Mouse (Mus musculus) stomach, embryonic 16.5 days (tissue): ENCODE results near the gene Cep41. TPM values are rescaled to one million over a fixed set of nuclear protein-coding genes. Genes with fewer than 3 reads are reported as not detected.

Source experiments
- ATAC-seq: fragments of 200-750 bp; cut with Nextera tagmentation; 2 replicates; pipeline ENCODE4 v1.8.0; 2017; ENCODE audit warnings: moderate number of reproducible peaks, moderate TSS enrichment; ENCODE audit not compliant: insufficient read depth, low FRiP score
- H3K27ac ChIP-seq: fragments of 300-500 bp; sonication (generic); 2 replicates; pipeline ENCODE4 v1.5.1; 2014; ENCODE audit warnings: low read length
- H3K27me3 ChIP-seq: fragments of 300-500 bp; sonication (generic); 2 replicates; pipeline ENCODE4 v1.6.1; 2014; ENCODE audit warnings: low read length, control low read depth, mixed read lengths; ENCODE audit not compliant: control insufficient read depth, insufficient read depth
- H3K36me3 ChIP-seq: fragments of 300-500 bp; sonication (generic); 2 replicates; pipeline ENCODE4 v1.6.1; 2014; ENCODE audit warnings: low read length; ENCODE audit not compliant: control insufficient read depth, insufficient read depth
- H3K4me1 ChIP-seq: fragments of 300-500 bp; sonication (generic); 2 replicates; pipeline ENCODE4 v1.6.1; 2014; ENCODE audit warnings: low read length, control low read depth, mixed read lengths; ENCODE audit not compliant: control insufficient read depth, insufficient read depth
- H3K4me2 ChIP-seq: fragments of 300-500 bp; sonication (generic); 2 replicates; pipeline ENCODE4 v1.6.1; 2014; ENCODE audit warnings: low read depth, low read length, mixed read lengths
- H3K4me3 ChIP-seq: fragments of 300-500 bp; sonication (generic); replicated peaks from 2 replicates; pipeline ENCODE4 v1.5.1; 2014; ENCODE audit warnings: mild to moderate bottlenecking, low read length
- H3K9ac ChIP-seq: fragments of 300-500 bp; sonication (generic); 2 replicates; pipeline ENCODE4 v1.6.1; 2014; ENCODE audit warnings: low read length
- H3K9me3 ChIP-seq: fragments of 300-500 bp; sonication (generic); replicated peaks from 2 replicates; pipeline ENCODE4 v1.6.1; 2016; ENCODE audit warnings: low read length, control low read depth; ENCODE audit not compliant: control insufficient read depth
- WGBS: fragments of 180-500 bp; shearing (Covaris S2); extraction: QIAGEN DNeasy Blood & Tissue Kit; methylation state at CpG from one replicate; pipeline ENCODE4 v1.1.7; 2014; 5-methylcytosine and 5-hydroxymethylcytosine counted together
- polyA plus RNA-seq: library from polyadenylated mRNA; unstranded; fragments of >200 nt; fragmentation: Nextera tagmentation; extraction: Ambion mirVana; gene quantifications from 2 replicates; pipeline ENCODE4 v1.2.1, GENCODE M21; 2015

The Cep41 gene
- polyA plus RNA-seq, 1 experiment from 2014 or later, result 11.6 TPM

DNA sequence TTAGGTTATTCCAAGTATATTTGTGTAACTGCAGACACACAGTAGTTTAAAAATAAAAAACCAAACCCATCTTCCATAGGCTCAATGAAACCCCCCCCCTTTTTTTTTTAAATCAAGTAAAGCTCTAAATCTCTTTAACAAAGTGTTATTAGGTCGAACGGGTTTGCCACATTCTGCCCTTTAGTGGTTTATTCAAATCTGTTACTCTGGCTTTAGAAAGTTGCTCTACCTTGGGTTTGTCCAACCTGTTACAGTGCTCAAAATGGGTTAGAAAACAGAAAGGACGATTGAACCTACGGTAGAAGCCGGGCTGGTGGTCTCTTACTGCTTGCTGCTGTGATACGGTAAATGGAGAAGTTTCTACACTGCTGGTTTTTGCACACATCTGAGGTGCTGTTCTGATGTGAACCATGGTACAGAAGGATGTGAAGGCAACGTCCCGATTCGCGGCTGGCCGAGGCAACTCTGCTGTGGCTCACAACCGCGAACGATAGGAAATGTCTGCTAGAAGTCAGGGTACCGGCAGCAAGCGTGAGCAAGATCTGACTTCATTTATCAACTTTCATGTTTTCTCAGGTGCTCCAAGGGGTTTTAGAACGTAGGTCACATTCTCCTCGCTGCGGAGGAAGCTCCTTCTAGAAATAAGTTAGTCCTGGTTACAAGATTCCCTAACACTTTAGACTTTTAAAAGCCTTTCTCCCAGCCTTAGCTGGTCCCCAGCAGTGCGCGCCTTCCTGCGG, 41.6 kb upstream of the Cep41 start:
- H3K4me1 ChIP-seq, result 0 out of 2 replicates have a peak, but pooled peaks cover 3% of the 10 kb centered on the region
- no peaks in the 10 kb centered on the region for H3K36me3 ChIP-seq
- peak overlapping the region; percentile 78 for H3K27ac ChIP-seq
- no peak for ATAC-seq
- peak overlapping the region; percentile 46 for H3K9ac ChIP-seq
- peak overlapping the region; percentile 10 for H3K4me3 ChIP-seq
- peak overlapping the region; percentile 34 for H3K4me2 ChIP-seq
- 53% methylated on average over 22 of the region's 22 CpGs for WGBS
- no peaks in the 10 kb centered on the region for H3K27me3 ChIP-seq
- peaks cover 34% of the 10 kb centered on the region for H3K9me3 ChIP-seq

DNA sequence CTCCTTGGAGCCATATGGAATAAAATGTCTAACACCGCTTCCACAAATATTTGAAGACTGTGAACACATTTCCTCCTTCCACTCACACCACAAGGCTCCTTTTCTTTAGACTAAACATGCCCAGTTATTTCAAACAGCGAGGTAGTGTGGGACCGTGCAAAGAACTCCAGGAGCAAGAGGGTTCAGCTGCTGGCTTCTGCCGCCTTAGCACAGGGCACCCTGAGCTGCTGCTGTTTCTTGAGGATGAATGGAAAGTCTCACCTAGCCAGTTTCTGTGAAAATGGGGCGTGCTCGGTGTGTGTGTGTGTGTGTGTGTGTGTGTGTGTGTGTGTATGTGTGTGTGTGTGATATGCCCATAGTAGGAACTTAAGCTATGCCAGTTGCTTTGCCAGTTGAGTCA, 40.9 kb upstream of the Cep41 start:
- no peak overlapping the region for H3K4me3 ChIP-seq
- 57% methylated on average over 6 of the region's 6 CpGs for WGBS

GRCm38 (mm10) chr6:30732571-30733130, 39.1 kb upstream of the Cep41 start:
- Histone ChIP-seq H3K27me3 (no peaks in the 10 kb centered on the region), H3K4me2 (no peak overlapping the region), H3K36me3 (no peaks in the 10 kb centered on the region), H3K9me3 (peaks cover 22% of the 10 kb centered on the region), H3K27ac (no peak overlapping the region), H3K4me3 (no peak overlapping the region), H3K4me1 (peaks cover 10% of the 10 kb centered on the region; the same call in 1 of the 2 replicates), H3K9ac (no peak overlapping the region)
- ATAC-seq, result no peak
- whole genome bisulfite sequencing, result 55% methylated on average over 18 of the region's 18 CpGs

More for the DNA sequence above, 40.9 kb upstream of the Cep41 start:
- peak overlapping the region; percentile 78 for H3K27ac ChIP-seq
- no peak overlapping the region for H3K9ac ChIP-seq
- H3K4me2 ChIP-seq, result no peak overlapping the region
- H3K36me3 ChIP-seq, result no peaks in the 10 kb centered on the region
- H3K27me3 ChIP-seq, result no peaks in the 10 kb centered on the region
- peaks cover 34% of the 10 kb centered on the region for H3K9me3 ChIP-seq
- no peak for ATAC-seq
- peaks cover 10% of the 10 kb centered on the region; the same call in 1 of the 2 replicates for H3K4me1 ChIP-seq

DNA sequence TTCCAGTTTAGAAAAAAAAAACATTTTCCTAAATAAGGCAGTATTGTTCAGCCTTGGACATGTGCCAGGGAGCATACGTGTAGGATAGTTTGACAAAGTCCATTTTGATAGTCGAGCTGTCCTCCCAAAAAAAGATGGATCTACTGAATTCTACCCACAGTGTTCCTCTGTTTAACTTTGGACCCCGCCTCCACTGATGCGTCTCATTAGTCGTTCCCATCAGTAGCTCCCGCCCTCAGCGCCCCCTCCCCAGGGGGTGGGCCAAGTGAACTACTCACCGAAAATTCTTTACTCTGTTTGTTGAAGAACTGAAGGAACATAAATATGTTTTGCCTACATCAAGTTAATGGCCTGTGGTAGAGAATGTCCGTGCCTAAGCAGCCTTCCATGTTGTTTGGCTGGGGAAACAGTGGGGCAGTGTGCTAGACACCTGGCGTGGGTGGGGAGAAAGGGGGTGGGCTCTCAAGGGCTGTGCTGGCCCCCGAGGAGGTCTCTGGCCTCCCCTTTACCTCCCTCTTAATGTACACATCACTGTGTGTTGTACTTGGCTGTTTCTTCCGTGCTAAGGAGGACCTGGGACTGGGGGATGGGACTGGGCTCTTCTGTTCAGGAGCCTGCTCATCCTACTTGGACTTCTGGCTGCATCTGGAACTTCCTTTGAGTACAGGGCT, 36.9 kb upstream of the Cep41 start:
- H3K4me2 ChIP-seq, result 0 out of 2 replicates have a peak overlapping the region, but pooled peaks have one; percentile 5
- peaks cover 10% of the 10 kb centered on the region; the same call in 1 of the 2 replicates for H3K4me1 ChIP-seq
- 0 out of 2 replicates have a peak overlapping the region, but pooled peaks have one; percentile 47 for H3K27ac ChIP-seq
- H3K9me3 ChIP-seq, result 0 out of 2 replicates have a peak, but pooled peaks cover 4% of the 10 kb centered on the region
- no peaks in the 10 kb centered on the region for H3K36me3 ChIP-seq
- H3K4me3 ChIP-seq, result no peak overlapping the region
- no peak overlapping the region for H3K9ac ChIP-seq
- peak; percentile 69; the same call in 1 of the 2 replicates for ATAC-seq
- H3K27me3 ChIP-seq, result no peaks in the 10 kb centered on the region
- WGBS, result 35% methylated on average over 12 of the region's 12 CpGs

- no peak; the same call in 1 of the 2 replicates for ATAC-seq
- Histone ChIP-seq H3K4me3 (no peak within 1 kb of the TSS), H3K27me3 (no peaks in the 10 kb centered on the region), H3K4me2 (no peak within 1 kb of the TSS), H3K9me3 (no peaks in the 10 kb centered on the region), H3K4me1 (peaks cover 7% of the 10 kb centered on the region), H3K36me3 (no peaks in the 10 kb centered on the region), H3K27ac (no peak within 1 kb of the TSS), H3K9ac (no peak within 1 kb of the TSS)
- WGBS, result 61% methylated on average over 7 of the region's 7 CpGs
Observed at GRCm38 (mm10) chr6:30723331-30723730, 29.8 kb upstream of the Cep41 start, which contains the start of gene Mest. Gene Mest, plus strand, starts transcription at chr6:30723547.

- H3K4me3 ChIP-seq, result no peak overlapping the region
- no peak for ATAC-seq
- H3K36me3 ChIP-seq, result no peaks in the 10 kb centered on the region
- no peak overlapping the region for H3K4me2 ChIP-seq
- no peak overlapping the region for H3K9ac ChIP-seq
- H3K27ac ChIP-seq, result no peak overlapping the region
- H3K9me3 ChIP-seq, result no peaks in the 10 kb centered on the region
- peaks cover 7% of the 10 kb centered on the region for H3K4me1 ChIP-seq
- WGBS, result 75% methylated on average over 4 of the region's 4 CpGs
- no peaks in the 10 kb centered on the region for H3K27me3 ChIP-seq
Observed at GRCm38 (mm10) chr6:30722385-30723164, 29.0 kb upstream of the Cep41 start.

DNA sequence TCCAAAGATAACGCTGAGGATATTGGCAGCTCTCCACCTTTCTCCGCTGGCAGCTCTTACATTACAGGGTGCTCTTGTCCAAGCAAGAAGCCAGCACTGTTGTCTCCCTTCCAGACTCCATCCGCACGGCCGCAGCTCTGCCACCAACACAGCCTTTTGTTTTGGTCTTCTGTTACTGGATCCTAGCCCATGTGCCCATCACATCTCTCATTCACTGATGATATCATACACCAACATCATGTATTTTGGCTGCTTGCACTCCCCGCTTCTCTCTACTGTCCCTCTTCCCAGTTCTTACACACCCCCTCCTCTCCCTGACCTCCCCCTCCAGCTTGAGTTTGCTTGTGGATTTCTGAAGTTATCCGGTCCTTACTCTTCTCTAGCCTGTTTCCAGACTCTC, 23.2 kb upstream of the Cep41 start:
- Histone ChIP-seq H3K4me2 (no peak overlapping the region), H3K27ac (peak overlapping the region; percentile 24; the same call in 1 of the 2 replicates), H3K4me1 (peaks cover 7% of the 10 kb centered on the region), H3K27me3 (no peaks in the 10 kb centered on the region), H3K4me3 (no peak overlapping the region), H3K36me3 (no peaks in the 10 kb centered on the region), H3K9me3 (no peaks in the 10 kb centered on the region), H3K9ac (no peak overlapping the region)
- 70% methylated on average over 7 of the region's 7 CpGs for WGBS
- no peak for ATAC-seq

GRCm38 (mm10) chr6:30714891-30715471, 21.4 kb upstream of the Cep41 start:
- Histone ChIP-seq H3K27me3 (no peaks in the 10 kb centered on the region), H3K36me3 (no peaks in the 10 kb centered on the region), H3K9me3 (no peaks in the 10 kb centered on the region), H3K27ac (peak overlapping the region; percentile 42; the same call in 1 of the 2 replicates), H3K4me3 (no peak overlapping the region), H3K4me1 (peaks cover 4% of the 10 kb centered on the region; the same call in 1 of the 2 replicates), H3K9ac (no peak overlapping the region), H3K4me2 (no peak overlapping the region)
- WGBS, result 62% methylated on average over 5 of the region's 5 CpGs
- ATAC-seq, result no peak
